Mouse (Mus musculus) liver, embryonic 16.5 days (tissue): ENCODE results near the gene Mcoln1. TPM values are rescaled to one million over a fixed set of nuclear protein-coding genes. Genes with fewer than 3 reads are reported as not detected.
A peak's percentile ranks its signal among the peaks of the same experiment; 100 is the strongest.

Source experiments
- ATAC-seq: fragments of 200-750 bp; cut with Nextera tagmentation; 2 replicates; pipeline ENCODE4 v1.8.0; 2017; ENCODE audit warnings: low read depth, mild to moderate bottlenecking, moderate number of reproducible peaks, moderate library complexity
- H3K27ac ChIP-seq: fragments of 300-500 bp; sonication (generic); 2 replicates; pipeline ENCODE4 v1.5.1; 2014; ENCODE audit warnings: mild to moderate bottlenecking, low read length
- H3K27me3 ChIP-seq: fragments of 300-500 bp; sonication (generic); 2 replicates; pipeline ENCODE4 v1.6.1; 2014; ENCODE audit warnings: low read depth, low read length, mixed read lengths; ENCODE audit not compliant: control insufficient read depth, insufficient read depth
- H3K36me3 ChIP-seq: fragments of 300-500 bp; sonication (generic); 2 replicates; pipeline ENCODE4 v1.6.1; 2014; ENCODE audit warnings: mild to moderate bottlenecking; ENCODE audit not compliant: control insufficient read depth, insufficient read depth
- H3K4me1 ChIP-seq: fragments of 300-500 bp; sonication (generic); 2 replicates; pipeline ENCODE4 v1.6.1; 2014; ENCODE audit warnings: low read depth, low read length, mixed read lengths; ENCODE audit not compliant: control insufficient read depth
- H3K4me2 ChIP-seq: fragments of 300-500 bp; sonication (generic); 2 replicates; pipeline ENCODE4 v1.6.1; 2014; ENCODE audit warnings: low read depth, low read length, mixed read lengths
- H3K4me3 ChIP-seq: fragments of 300-500 bp; sonication (generic); 2 replicates; pipeline ENCODE4 v1.5.1; 2014; ENCODE audit warnings: low read depth, mild to moderate bottlenecking, low read length
- H3K9ac ChIP-seq: fragments of 300-500 bp; sonication (generic); 2 replicates; pipeline ENCODE4 v1.6.1; 2014; ENCODE audit warnings: low read depth, low read length
- H3K9me3 ChIP-seq: fragments of 300-500 bp; sonication (generic); replicated peaks from 2 replicates; pipeline ENCODE4 v1.6.1; 2016; ENCODE audit warnings: low read length; ENCODE audit not compliant: control insufficient read depth
- WGBS: fragments of 180-500 bp; shearing (Covaris S2); extraction: QIAGEN DNeasy Blood & Tissue Kit; methylation state at CpG from one replicate; pipeline ENCODE4 v1.1.7; 2014; ENCODE audit not compliant: insufficient replicate concordance; 5-methylcytosine and 5-hydroxymethylcytosine counted together
- polyA plus RNA-seq: library from polyadenylated mRNA; unstranded; fragments of >200 nt; fragmentation: Nextera tagmentation; extraction: Ambion mirVana; gene quantifications from 2 replicates; pipeline ENCODE4 v1.2.1, GENCODE M21; 2015

The Mcoln1 gene
- polyA plus RNA-seq, result 19.2 and 21.1 TPM in 2 replicates

- H3K4me1 ChIP-seq, result peaks cover 20% of the 10 kb centered on the region
- peaks cover 8% of the 10 kb centered on the region for H3K36me3 ChIP-seq
- peak within 1 kb of the TSS; percentile 81 for H3K4me3 ChIP-seq
- peak within 1 kb of the TSS; percentile 96 for H3K4me2 ChIP-seq
- H3K9ac ChIP-seq, result peak within 1 kb of the TSS; percentile 89
- no peaks in the 10 kb centered on the region for H3K27me3 ChIP-seq
- WGBS, result under 1% methylated on average over 70 of the region's 70 CpGs
- ATAC-seq, result peak; percentile 94
- H3K27ac ChIP-seq, result peak within 1 kb of the TSS; percentile 91
- no peaks in the 10 kb centered on the region for H3K9me3 ChIP-seq
Measured at GRCm38 (mm10) chr8:3500235-3501090, at the start of gene Mcoln1. TSS of gene Mcoln1 (plus strand) at chr8:3500457.

GRCm38 (mm10) chr8:3450670-3451069, 49.6 kb upstream of the Mcoln1 start:
- no peaks in the 10 kb centered on the region for H3K9me3 ChIP-seq
- H3K27me3 ChIP-seq, result no peaks in the 10 kb centered on the region
- ATAC-seq, result no peak
- peaks cover 35% of the 10 kb centered on the region for H3K36me3 ChIP-seq
- no peak overlapping the region for H3K27ac ChIP-seq
- no peak overlapping the region for H3K9ac ChIP-seq
- no peaks in the 10 kb centered on the region for H3K4me1 ChIP-seq
- H3K4me3 ChIP-seq, result no peak overlapping the region
- WGBS, result 26% methylated on average over 5 of the region's 5 CpGs
- no peak overlapping the region for H3K4me2 ChIP-seq

GRCm38 (mm10) chr8:3451992-3452391, 48.3 kb upstream of the Mcoln1 start:
- H3K27ac ChIP-seq, result no peak overlapping the region
- H3K27me3 ChIP-seq, result no peaks in the 10 kb centered on the region
- no peak overlapping the region for H3K9ac ChIP-seq
- no peak for ATAC-seq
- no peak overlapping the region for H3K4me2 ChIP-seq
- no peak overlapping the region for H3K4me3 ChIP-seq
- no peaks in the 10 kb centered on the region for H3K9me3 ChIP-seq
- no peaks in the 10 kb centered on the region for H3K4me1 ChIP-seq
- WGBS, result 92% methylated on average over 25 of the region's 25 CpGs
- peaks cover 32% of the 10 kb centered on the region for H3K36me3 ChIP-seq

GRCm38 (mm10) chr8:3463248-3463647, 37.0 kb upstream of the Mcoln1 start:
- H3K4me3 ChIP-seq, result no peak overlapping the region
- no peak overlapping the region for H3K9ac ChIP-seq
- no peak for ATAC-seq
- peaks cover 9% of the 10 kb centered on the region for H3K4me1 ChIP-seq
- no peak overlapping the region for H3K27ac ChIP-seq
- no peaks in the 10 kb centered on the region for H3K9me3 ChIP-seq
- H3K36me3 ChIP-seq, result no peaks in the 10 kb centered on the region
- no peak overlapping the region for H3K4me2 ChIP-seq
- 66% methylated on average over 2 of the region's 2 CpGs for WGBS
- H3K27me3 ChIP-seq, result no peaks in the 10 kb centered on the region

GRCm38 (mm10) chr8:3464309-3464708, 35.9 kb upstream of the Mcoln1 start:
- H3K9me3 ChIP-seq, result no peaks in the 10 kb centered on the region
- 59% methylated on average over 5 of the region's 5 CpGs for WGBS
- ATAC-seq, result no peak
- H3K36me3 ChIP-seq, result no peaks in the 10 kb centered on the region
- no peaks in the 10 kb centered on the region for H3K27me3 ChIP-seq
- no peak overlapping the region for H3K4me2 ChIP-seq
- H3K9ac ChIP-seq, result no peak overlapping the region
- no peak overlapping the region for H3K4me3 ChIP-seq
- H3K4me1 ChIP-seq, result peaks cover 9% of the 10 kb centered on the region
- H3K27ac ChIP-seq, result no peak overlapping the region

- H3K4me2 ChIP-seq, result peak within 1 kb of the TSS; percentile 81
- no peaks in the 10 kb centered on the region for H3K9me3 ChIP-seq
- no peaks in the 10 kb centered on the region for H3K36me3 ChIP-seq
- H3K27ac ChIP-seq, result peak within 1 kb of the TSS; percentile 59
- peak; percentile 94 for ATAC-seq
- 7% methylated on average over 32 of the region's 32 CpGs for WGBS
- peaks cover 9% of the 10 kb centered on the region for H3K4me1 ChIP-seq
- no peaks in the 10 kb centered on the region for H3K27me3 ChIP-seq
- H3K9ac ChIP-seq, result peak within 1 kb of the TSS; percentile 62
- peak within 1 kb of the TSS; percentile 67 for H3K4me3 ChIP-seq
Measured at GRCm38 (mm10) chr8:3467006-3467885, 33.0 kb upstream of the Mcoln1 start, which contains the start of gene Pex11g. TSS of gene Pex11g (minus strand) at chr8:3467680.

GRCm38 (mm10) chr8:3467886-3468545, 32.2 kb upstream of the Mcoln1 start:
- peak overlapping the region; percentile 46 for H3K27ac ChIP-seq
- H3K4me3 ChIP-seq, result peak overlapping the region; percentile 67
- WGBS, result 44% methylated on average over 9 of the region's 9 CpGs
- no peaks in the 10 kb centered on the region for H3K36me3 ChIP-seq
- H3K9ac ChIP-seq, result peak overlapping the region; percentile 62
- H3K27me3 ChIP-seq, result no peaks in the 10 kb centered on the region
- peak overlapping the region; percentile 81 for H3K4me2 ChIP-seq
- no peaks in the 10 kb centered on the region for H3K9me3 ChIP-seq
- peaks cover 9% of the 10 kb centered on the region for H3K4me1 ChIP-seq
- ATAC-seq, result no peak

- no peaks in the 10 kb centered on the region for H3K9me3 ChIP-seq
- WGBS, result 52% methylated on average over 1 of the region's 1 CpGs
- no peaks in the 10 kb centered on the region for H3K36me3 ChIP-seq
- H3K4me2 ChIP-seq, result no peak overlapping the region
- no peak for ATAC-seq
- H3K4me3 ChIP-seq, result no peak overlapping the region
- H3K4me1 ChIP-seq, result peaks cover 9% of the 10 kb centered on the region
- no peak overlapping the region for H3K27ac ChIP-seq
- H3K27me3 ChIP-seq, result no peaks in the 10 kb centered on the region
- no peak overlapping the region for H3K9ac ChIP-seq
Measured at GRCm38 (mm10) chr8:3468838-3469237, 31.4 kb upstream of the Mcoln1 start.
